Comparison of ENCODE assay signal across 9 mouse cellular contexts in the genomic region with DNA sequence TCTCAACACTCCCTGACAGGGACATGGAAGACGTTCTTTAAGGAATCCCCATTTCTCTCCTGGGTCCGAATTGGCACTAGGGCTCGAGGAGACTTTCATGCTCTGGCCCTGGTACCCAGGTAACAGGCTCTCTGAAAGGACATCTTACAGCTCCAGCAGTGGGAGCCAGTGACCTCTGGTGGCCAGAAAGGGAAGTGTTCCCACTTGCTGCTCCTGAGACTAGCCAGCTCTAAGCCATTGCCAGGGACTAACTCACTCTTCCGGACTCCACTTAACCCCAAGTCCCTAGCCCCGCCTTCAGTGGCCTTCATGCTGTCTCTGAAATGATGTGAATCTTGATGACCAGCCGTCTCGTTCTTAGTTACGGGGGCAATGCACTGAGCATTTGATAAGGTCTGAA.
DNase-seq lines count a peak whose midpoint lies in the region; ATAC-seq and TF ChIP-seq lines count a peak whose summit lies in the region.
"Had no signal": no experiment of that assay in that cellular context is flagged by ENCODE, and none has a peak within 500 bp of the region (broad histone marks: within the 10 kb centered on the region; RNA-seq: fewer than 3 reads in every experiment).

No protein-coding gene starts in this region.

- no peak overlapping the region for H3K4me2 ChIP-seq in hindbrain, embryonic 12.5 days (replicated peaks)
- no peak overlapping the region for H3K4me2 ChIP-seq in lung, postnatal 0 days (replicated peaks; ENCODE audit: low read depth, low read length)

- H3K4me3 ChIP-seq in hindbrain, embryonic 12.5 days, result no peak overlapping the region
- H3K4me3 ChIP-seq in lung, postnatal 0 days (ENCODE audit: low read depth, low read length), result no peak overlapping the region

- no peak for TF ChIP-seq EP300 in lung, postnatal 0 days (IDR thresholded peaks at IDR 0.05)

- peak; percentile 57 for DNase-seq in MEL-GATA-1-ER (ENCODE audit: extremely low read depth, low read depth)
- DNase-seq in cerebellum, adult 8-10 months, result peak; percentile 91
- peak; percentile 60 to 83 for DNase-seq in frontal cortex, postnatal 10 days (ENCODE audit: low spot score in 2 of 2)
- peak; percentile 79 for DNase-seq in layer of hippocampus, adult 9-11 months
- DNase-seq in lung, postnatal 0 days (ENCODE audit: low spot score), result peak; percentile 86
- peak; percentile 59 for DNase-seq in retina, adult 2 months (ENCODE audit: low read depth, low spot score)
- DNase-seq in thymus, postnatal 25 days, result peak; percentile 85

- H3K27ac ChIP-seq in hindbrain, embryonic 12.5 days, result no peak overlapping the region
- H3K27ac ChIP-seq in lung, postnatal 0 days (ENCODE audit: low read length), result no peak overlapping the region
- H3K27ac ChIP-seq: macrophage had no signal

- no peaks in the 10 kb centered on the region for H3K27me3 ChIP-seq in hindbrain, embryonic 12.5 days
- no peaks in the 10 kb centered on the region for H3K27me3 ChIP-seq in lung, postnatal 0 days (replicated peaks; ENCODE audit: insufficient read depth, low read length)

- H3K9ac ChIP-seq in hindbrain, embryonic 12.5 days, result no peak overlapping the region
- no peak overlapping the region for H3K9ac ChIP-seq in lung, postnatal 0 days (replicated peaks; ENCODE audit: low read depth)

- H3K9me3 ChIP-seq in hindbrain, embryonic 12.5 days (replicated peaks), result no peaks in the 10 kb centered on the region
- no peaks in the 10 kb centered on the region for H3K9me3 ChIP-seq in lung, postnatal 0 days (ENCODE audit: low read length)

- ATAC-seq in hindbrain, embryonic 12.5 days (ENCODE audit: low FRiP score), result peak; percentile 85
- peak; percentile 69 for ATAC-seq in lung, postnatal 0 days

- no peaks in the 10 kb centered on the region for H3K36me3 ChIP-seq in hindbrain, embryonic 12.5 days
- no peaks in the 10 kb centered on the region for H3K36me3 ChIP-seq in lung, postnatal 0 days (ENCODE audit: insufficient read depth, low read length)

- WGBS in hindbrain, embryonic 12.5 days, result 33% methylated on average over 8 of the region's 8 CpGs
- 15% methylated on average over 8 of the region's 8 CpGs for WGBS in lung, postnatal 0 days

- H3K4me1 ChIP-seq in hindbrain, embryonic 12.5 days, result peaks cover 5% of the 10 kb centered on the region; the same call in 1 of the 2 replicates
- no peaks in the 10 kb centered on the region for H3K4me1 ChIP-seq in lung, postnatal 0 days (ENCODE audit: insufficient read depth, low read depth, low read length)

- peak; percentile 99 for TF ChIP-seq CTCF in lung, postnatal 0 days (IDR thresholded peaks at IDR 0.05)
